Mouse (Mus musculus) liver, postnatal 0 days (tissue): ENCODE measurements around the gene Cdk17.

Source experiments
- CTCF ChIP-seq: sonication (generic); IDR thresholded peaks from 2 replicates; pipeline ENCODE4 v1.5.1; 2016; ENCODE audit warnings: antibody characterized with exemption, low read depth
- EP300 ChIP-seq: IDR thresholded peaks from 2 replicates; pipeline ENCODE4 v1.6.1; 2016; ENCODE audit warnings: antibody characterized with exemption, low read depth, mild to moderate bottlenecking

DNA sequence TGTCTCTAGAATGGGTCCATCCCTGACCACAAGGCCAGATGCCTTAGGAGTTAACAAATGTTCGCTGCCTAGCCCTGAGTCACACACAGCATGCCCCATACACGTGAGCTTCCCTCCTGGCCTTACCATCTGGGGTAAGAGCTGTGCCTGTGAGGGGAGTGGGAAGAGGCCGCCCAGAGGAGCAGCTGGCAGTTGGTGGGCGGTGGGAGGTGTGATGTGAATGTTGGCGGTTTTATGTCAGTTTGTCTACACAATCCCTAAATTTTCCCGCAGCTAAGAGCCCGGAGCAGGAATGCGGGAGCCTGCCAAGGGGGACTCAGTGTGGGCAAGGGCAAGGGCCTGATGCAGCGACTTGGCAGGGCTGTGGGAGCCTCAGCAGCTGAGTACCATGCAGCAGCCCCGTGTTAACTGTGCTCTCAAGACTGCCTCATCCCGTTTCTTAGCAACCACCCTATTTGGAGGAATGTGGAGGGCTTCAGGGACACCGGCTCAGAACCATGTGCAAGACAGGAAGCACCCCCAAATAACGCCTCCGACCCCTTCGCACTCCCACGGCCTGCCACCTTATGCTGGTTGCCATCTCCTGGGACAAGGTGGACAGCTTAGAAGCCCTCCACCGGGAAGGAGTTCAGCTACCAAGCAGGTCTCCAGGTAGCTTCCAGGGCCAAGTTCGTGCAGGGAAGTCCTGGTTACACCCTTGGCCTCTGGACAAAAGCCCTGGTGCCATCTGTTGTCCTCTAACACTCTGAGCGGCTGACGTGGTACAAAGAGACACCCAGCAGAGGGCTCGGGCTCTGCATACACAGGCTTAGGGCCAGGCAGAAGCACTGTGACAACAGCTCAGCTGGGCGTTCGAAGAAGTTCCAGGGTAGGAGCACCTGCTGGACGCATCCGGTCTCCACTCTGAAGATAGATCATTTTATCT lies 114.8 kb downstream of the Cdk17 start:
- TF ChIP-seq CTCF (no peak), EP300 (no peak)
